Mouse (Mus musculus) midbrain, postnatal 0 days (tissue): Measurements from ENCODE around the gene Shroom3. TPM values are rescaled to one million over a fixed set of nuclear protein-coding genes. Genes with fewer than 3 reads are reported as not detected.

ENCODE experiments used
- ATAC-seq: fragments of 200-750 bp; cut with Nextera tagmentation; 2 replicates; pipeline ENCODE4 v1.8.0; 2017; ENCODE audit warnings: moderate number of reproducible peaks, mild to moderate bottlenecking, moderate TSS enrichment, moderate library complexity; ENCODE audit not compliant: low FRiP score
- DNase-seq: peaks from one replicate; pipeline ENCODE4 v3.0.0-alpha.2; 2015; ENCODE audit warnings: low spot score
- H3K27ac ChIP-seq: fragments of 300-500 bp; sonication (generic); 2 replicates; pipeline ENCODE4 v1.5.1; 2014; ENCODE audit warnings: low read depth, mild to moderate bottlenecking, low read length, mixed read lengths
- H3K27me3 ChIP-seq: fragments of 300-500 bp; sonication (generic); 2 replicates; pipeline ENCODE4 v1.6.1; 2014; ENCODE audit warnings: low read length, control low read depth, mixed read lengths; ENCODE audit not compliant: insufficient read depth
- H3K36me3 ChIP-seq: fragments of 300-500 bp; sonication (generic); 2 replicates; pipeline ENCODE4 v1.6.1; 2014; ENCODE audit warnings: low read length, control low read depth, mixed read lengths; ENCODE audit not compliant: insufficient read depth
- H3K4me1 ChIP-seq: fragments of 300-500 bp; sonication (generic); 2 replicates; pipeline ENCODE4 v1.6.1; 2014; ENCODE audit warnings: mild to moderate bottlenecking, control low read depth, antibody characterized with exemption, low read length, mixed read lengths; ENCODE audit not compliant: insufficient read depth
- H3K4me2 ChIP-seq: fragments of 300-500 bp; sonication (generic); 2 replicates; pipeline ENCODE4 v1.6.1; 2014; ENCODE audit warnings: low read depth, mild to moderate bottlenecking, low read length, mixed read lengths; ENCODE audit not compliant: poor library complexity, severe bottlenecking
- H3K4me3 ChIP-seq: fragments of 300-500 bp; sonication (generic); 2 replicates; pipeline ENCODE4 v1.5.1; 2014; ENCODE audit warnings: low read depth, mild to moderate bottlenecking, low read length, moderate library complexity
- H3K9ac ChIP-seq: fragments of 300-500 bp; sonication (generic); replicated peaks from 2 replicates; pipeline ENCODE4 v1.6.1; 2014; ENCODE audit warnings: mild to moderate bottlenecking, low read length, moderate library complexity, mixed read lengths; ENCODE audit not compliant: poor library complexity, severe bottlenecking
- H3K9me3 ChIP-seq: fragments of 300-500 bp; sonication (generic); 2 replicates; pipeline ENCODE4 v1.6.1; 2016; ENCODE audit warnings: low read length, control low read depth
- CTCF ChIP-seq: IDR thresholded peaks from 2 replicates; pipeline ENCODE4 v1.5.1; 2016; ENCODE audit warnings: antibody characterized with exemption, mild to moderate bottlenecking
- WGBS: fragments of 180-500 bp; shearing (Covaris S2); extraction: QIAGEN DNeasy Blood & Tissue Kit; methylation state at CpG from one replicate; pipeline ENCODE4 v1.1.7; 2014; 5-methylcytosine and 5-hydroxymethylcytosine counted together
- polyA plus RNA-seq: library from polyadenylated mRNA; unstranded; fragments of >200 nt; fragmentation: Nextera tagmentation; extraction: Ambion mirVana; gene quantifications from 2 replicates; pipeline ENCODE4 v1.2.1, GENCODE M21; 2015
- total RNA-seq: library from RNA; depleted of rRNA; stranded (reverse); fragments of >200 nt; gene quantifications from 2 replicates; pipeline ENCODE4 v1.2.3, GENCODE M21; 2014

Shroom3 gene
- total and polyA plus RNA-seq, 2 experiments from 2014 or later = 1.2 to 8.1 TPM

GRCm38 (mm10) chr5:92714886-92715285, 31.7 kb downstream of the Shroom3 start:
- Histone ChIP-seq H3K27ac (no peak overlapping the region), H3K27me3 (no peaks in the 10 kb centered on the region), H3K4me1 (no peaks in the 10 kb centered on the region), H3K9me3 (no peaks in the 10 kb centered on the region), H3K9ac (no peak overlapping the region), H3K4me2 (no peak overlapping the region), H3K4me3 (no peak overlapping the region), H3K36me3 (no peaks in the 10 kb centered on the region)
- 95% methylated on average over 2 of the region's 2 CpGs for WGBS
- TF ChIP-seq CTCF = no peak
- DNase-seq = no peak
- ATAC-seq = no peak

DNA sequence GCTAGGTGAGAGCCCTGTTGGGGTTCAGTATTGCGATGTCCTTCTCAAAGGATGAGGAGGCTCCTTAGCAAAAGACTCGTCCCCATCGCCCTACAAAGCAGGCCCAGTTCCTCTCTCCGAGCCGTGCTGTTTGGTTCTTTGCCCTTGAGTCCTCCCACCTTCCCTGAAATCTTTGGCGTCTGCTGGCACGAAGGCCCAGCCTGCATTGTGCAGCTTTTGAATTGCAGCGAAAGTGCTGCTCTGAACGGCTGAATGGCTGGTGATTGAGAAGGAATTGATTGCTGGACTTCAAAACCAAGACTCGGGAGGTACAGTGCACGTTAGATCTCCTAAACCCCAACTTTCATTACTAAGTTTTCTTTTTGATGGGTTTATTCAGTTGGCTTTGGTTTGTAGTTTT, 32.1 kb downstream of the Shroom3 start:
- WGBS = 48% methylated on average over 11 of the region's 11 CpGs
- TF ChIP-seq CTCF = no peak
- no peaks in the 10 kb centered on the region for H3K36me3 ChIP-seq
- no peaks in the 10 kb centered on the region for H3K27me3 ChIP-seq
- no peak for ATAC-seq
- no peak overlapping the region for H3K9ac ChIP-seq
- H3K4me1 ChIP-seq = no peaks in the 10 kb centered on the region
- no peak overlapping the region for H3K27ac ChIP-seq
- DNase-seq = no peak
- H3K4me3 ChIP-seq = no peak overlapping the region
- no peaks in the 10 kb centered on the region for H3K9me3 ChIP-seq
- no peak overlapping the region for H3K4me2 ChIP-seq

GRCm38 (mm10) chr5:92715890-92716289, 32.7 kb downstream of the Shroom3 start:
- H3K4me1 ChIP-seq = no peaks in the 10 kb centered on the region
- no peaks in the 10 kb centered on the region for H3K27me3 ChIP-seq
- H3K9ac ChIP-seq = no peak overlapping the region
- WGBS = 75% methylated on average over 2 of the region's 2 CpGs
- H3K4me3 ChIP-seq = no peak overlapping the region
- DNase-seq (no peak), ATAC-seq (no peak)
- no peaks in the 10 kb centered on the region for H3K36me3 ChIP-seq
- H3K27ac ChIP-seq = no peak overlapping the region
- no peak overlapping the region for H3K4me2 ChIP-seq
- no peak for TF ChIP-seq CTCF
- H3K9me3 ChIP-seq = no peaks in the 10 kb centered on the region

- Histone ChIP-seq H3K4me2 (no peak overlapping the region), H3K36me3 (no peaks in the 10 kb centered on the region), H3K9me3 (no peaks in the 10 kb centered on the region), H3K9ac (no peak overlapping the region), H3K27me3 (no peaks in the 10 kb centered on the region), H3K4me3 (no peak overlapping the region), H3K4me1 (no peaks in the 10 kb centered on the region), H3K27ac (no peak overlapping the region)
- no peak for TF ChIP-seq CTCF
- WGBS = 80% methylated on average over 3 of the region's 3 CpGs
- ATAC-seq = no peak
- DNase-seq = no peak
Measured at GRCm38 (mm10) chr5:92717666-92718360, 34.6 kb downstream of the Shroom3 start.

- Histone ChIP-seq H3K9me3 (no peaks in the 10 kb centered on the region), H3K36me3 (no peaks in the 10 kb centered on the region), H3K4me1 (no peaks in the 10 kb centered on the region), H3K27ac (no peak overlapping the region), H3K4me3 (no peak overlapping the region), H3K27me3 (no peaks in the 10 kb centered on the region), H3K4me2 (no peak overlapping the region), H3K9ac (no peak overlapping the region)
- 86% methylated on average over 3 of the region's 3 CpGs for WGBS
- DNase-seq = no peak
- TF ChIP-seq CTCF = no peak
- ATAC-seq = no peak
Measured at GRCm38 (mm10) chr5:92718856-92719255, 35.6 kb downstream of the Shroom3 start.

DNA sequence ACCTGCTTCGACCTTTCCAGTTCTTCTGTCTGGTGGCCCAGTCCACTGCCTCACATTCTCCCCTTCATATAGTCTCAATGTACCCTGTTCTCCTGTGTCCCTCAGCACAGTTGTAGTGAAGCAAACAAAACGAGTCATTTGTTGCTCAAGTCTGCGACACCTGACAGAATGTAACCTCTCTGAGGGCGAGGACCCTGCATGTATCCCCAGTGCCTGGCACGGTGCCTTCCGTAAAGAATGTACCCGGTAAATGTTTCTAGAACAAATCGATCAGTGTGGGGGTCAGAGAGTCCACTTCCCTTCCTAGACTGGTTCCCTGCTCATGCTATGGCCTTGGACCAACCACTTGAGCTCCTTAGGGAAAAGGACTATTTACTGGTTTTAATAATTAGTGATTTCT, 38.4 kb downstream of the Shroom3 start:
- Histone ChIP-seq H3K36me3 (no peaks in the 10 kb centered on the region), H3K9ac (no peak overlapping the region), H3K27me3 (no peaks in the 10 kb centered on the region), H3K4me1 (no peaks in the 10 kb centered on the region), H3K4me2 (no peak overlapping the region), H3K27ac (no peak overlapping the region), H3K9me3 (no peaks in the 10 kb centered on the region), H3K4me3 (no peak overlapping the region)
- ATAC-seq (no peak), DNase-seq (no peak)
- TF ChIP-seq CTCF = no peak
- WGBS = 91% methylated on average over 8 of the region's 8 CpGs
